Mouse (Mus musculus) myocyte (in vitro differentiated cells): Measurements from ENCODE around the gene Cfap54.

Source experiments
- CEBPB ChIP-seq: IDR thresholded peaks from 2 replicates; pipeline ENCODE4 v1.6.1; 2011; ENCODE audit warnings: mild to moderate bottlenecking, moderate library complexity; ENCODE audit not compliant: poor library complexity, insufficient read depth, severe bottlenecking
- E2F4 ChIP-seq: IDR thresholded peaks from one replicate; pipeline ENCODE4 v1.6.1; 2011; ENCODE audit warnings: mild to moderate bottlenecking, control low read depth, moderate library complexity; ENCODE audit not compliant: insufficient read depth
- MAX ChIP-seq: IDR thresholded peaks from one replicate; pipeline ENCODE4 v1.6.1; 2011; ENCODE audit warnings: low read depth, mild to moderate bottlenecking, control low read depth
- MYOG ChIP-seq, 3 experiments: IDR thresholded peaks; one replicate each; pipeline ENCODE4 v1.6.1; 2011; ENCODE audit warnings: control low read depth in 2 of 3, low read depth in 2 of 3, mild to moderate bottlenecking in 2 of 3; ENCODE audit not compliant: insufficient read length in 2 of 3, control insufficient read depth in 1 of 3, insufficient read depth in 1 of 3
- POLR2A ChIP-seq: IDR thresholded peaks from one replicate; pipeline ENCODE4 v1.6.1; 2011; ENCODE audit warnings: low read depth, mild to moderate bottlenecking, control low read depth, moderate library complexity; ENCODE audit not compliant: insufficient read length
- SRF ChIP-seq: IDR thresholded peaks from one replicate; pipeline ENCODE4 v1.6.1; 2011; ENCODE audit warnings: low read depth; ENCODE audit not compliant: control insufficient read depth, insufficient read length
- TCF12 ChIP-seq: IDR thresholded peaks from one replicate; pipeline ENCODE4 v1.6.1; 2011; ENCODE audit warnings: mild to moderate bottlenecking, control low read depth; ENCODE audit not compliant: poor library complexity, insufficient read depth, severe bottlenecking
- TCF3 ChIP-seq: IDR thresholded peaks from one replicate; pipeline ENCODE4 v1.6.1; 2011; ENCODE audit warnings: low read depth, control low read depth; ENCODE audit not compliant: insufficient read length

- no peak for TF ChIP-seq POLR2A
- TF ChIP-seq TCF12 = no peak
- TF ChIP-seq MYOG (IDR thresholded peaks at IDR 0.05; ENCODE audit: control insufficient read depth in 1 of 3, insufficient read depth in 1 of 3, insufficient read length in 2 of 3, low read depth in 2 of 3) = no peak
- no peak for TF ChIP-seq E2F4
- TF ChIP-seq MAX = no peak
- TF ChIP-seq CEBPB = no peak
- no peak for TF ChIP-seq SRF
- TF ChIP-seq TCF3 = no peak
These were observed 41.9 kb upstream of the Cfap54 start for GRCm38 (mm10) chr10:93123310-93123709.
